ENCODE assay signal across 8 mouse cellular contexts in genomic region chr9:43744138-43744981, GRCm38 (mm10). TPM values are rescaled to one million over a fixed set of nuclear protein-coding genes. Genes with fewer than 3 reads are reported as not detected.
A peak's percentile ranks its signal among the peaks of the same experiment; 100 is the strongest.
DNase-seq lines count a peak whose midpoint lies in the region; ATAC-seq and TF ChIP-seq lines count a peak whose summit lies in the region.

No protein-coding gene starts in this region.

- no peaks in the 10 kb centered on the region; the same call in none of the 2 replicates for H3K4me1 ChIP-seq in erythroblast, embryonic 14.5 days (ENCODE audit: control insufficient read depth)
- peaks cover 21% of the 10 kb centered on the region for H3K4me1 ChIP-seq in forebrain, postnatal 0 days (ENCODE audit: insufficient read depth)
- peaks cover 52% of the 10 kb centered on the region for H3K4me1 ChIP-seq in midbrain, embryonic 12.5 days

- WGBS in forebrain, postnatal 0 days = 2% methylated on average over 66 of the region's 77 CpGs
- under 1% methylated on average over 63 of the region's 77 CpGs for WGBS in midbrain, embryonic 12.5 days

- ATAC-seq in erythroblast, adult 5-6 weeks (replicated peaks; ENCODE audit: low FRiP score, poor library complexity, severe bottlenecking) = no peak
- ATAC-seq in forebrain, postnatal 0 days = peak; percentile 53
- peak; percentile 58 for ATAC-seq in midbrain, embryonic 12.5 days (ENCODE audit: low FRiP score, low read depth)
- ATAC-seq in erythroid progenitor cell, adult 5-6 weeks (replicated peaks; ENCODE audit: low FRiP score, poor library complexity, severe bottlenecking) = no peak

- peak overlapping the region; percentile 94 for H3K27ac ChIP-seq in forebrain, postnatal 0 days (ENCODE audit: low read depth, low read length)
- H3K27ac ChIP-seq in midbrain, embryonic 12.5 days (replicated peaks) = peak overlapping the region; percentile 98

- peak overlapping the region; percentile 88 for H3K9ac ChIP-seq in forebrain, postnatal 0 days
- H3K9ac ChIP-seq in midbrain, embryonic 12.5 days (replicated peaks) = peak overlapping the region; percentile 99

- no peaks in the 10 kb centered on the region for H3K36me3 ChIP-seq in erythroblast, embryonic 14.5 days (ENCODE audit: control insufficient read depth)
- H3K36me3 ChIP-seq in forebrain, postnatal 0 days (ENCODE audit: insufficient read depth) = no peaks in the 10 kb centered on the region
- no peaks in the 10 kb centered on the region for H3K36me3 ChIP-seq in midbrain, embryonic 12.5 days

- no peaks in the 10 kb centered on the region for H3K9me3 ChIP-seq in erythroblast, embryonic 14.5 days (ENCODE audit: control insufficient read depth, low read length)
- no peaks in the 10 kb centered on the region for H3K9me3 ChIP-seq in forebrain, postnatal 0 days (ENCODE audit: low read length)
- H3K9me3 ChIP-seq in midbrain, embryonic 12.5 days = no peaks in the 10 kb centered on the region

- H3K4me2 ChIP-seq in forebrain, postnatal 0 days (ENCODE audit: low read depth) = peak overlapping the region; percentile 83
- peak overlapping the region; percentile 86 for H3K4me2 ChIP-seq in midbrain, embryonic 12.5 days (replicated peaks)

- peak; percentile 9 for DNase-seq in B cell, adult 2 months
- peak; percentile 63 for DNase-seq in brain, embryonic 14.5 days (ENCODE audit: low read depth)
- DNase-seq in forebrain, postnatal 0 days = peak; percentile 50
- DNase-seq in kidney, postnatal 14 days = peak; percentile 19

- peak overlapping the region; percentile 58 for H3K4me3 ChIP-seq in erythroblast, embryonic 14.5 days (replicated peaks)
- H3K4me3 ChIP-seq in forebrain, postnatal 0 days (ENCODE audit: low read depth, low read length) = peak overlapping the region; percentile 97
- peak overlapping the region; percentile 91 for H3K4me3 ChIP-seq in midbrain, embryonic 12.5 days

- H3K27me3 ChIP-seq in erythroblast, embryonic 14.5 days (ENCODE audit: control insufficient read depth) = peaks cover 55% of the 10 kb centered on the region
- no peaks in the 10 kb centered on the region for H3K27me3 ChIP-seq in forebrain, postnatal 0 days (ENCODE audit: insufficient read depth, low read length)
- H3K27me3 ChIP-seq in midbrain, embryonic 12.5 days = peaks cover 17% of the 10 kb centered on the region; the same call in 1 of the 2 replicates

- no peak for TF ChIP-seq POLR2A in brain, embryonic 14.5 days (IDR thresholded peaks at IDR 0.05; ENCODE audit: borderline replicate concordance, extremely low read depth, insufficient read depth, insufficient read length, poor library complexity, severe bottlenecking)

- no peak for TF ChIP-seq CTCF in brain, embryonic 14.5 days (IDR thresholded peaks at IDR 0.05; ENCODE audit: borderline replicate concordance, extremely low read depth, insufficient read depth, insufficient read length)
- TF ChIP-seq CTCF in forebrain, postnatal 0 days (IDR thresholded peaks at IDR 0.05; ENCODE audit: low read depth) = no peak

RNA-seq across cellular contexts. Expression of gene Nectin1, which starts 0.6 kb away (rescaled TPM):
- polyA plus RNA-seq in erythroblast, embryonic 14.5 days (2012) = 0.02 and 0.24 TPM in 2 replicates
- total RNA-seq in erythroblast, adult 5-6 weeks (2015; ENCODE audit: low replicate concordance) = 0.19 and 1.5 TPM in 2 replicates
- total RNA-seq in erythroblast, adult 5-6 weeks (2017; ENCODE audit: low replicate concordance) = not detected in 2 replicates
- 14.4 and 31.1 TPM in 2 replicates for polyA plus RNA-seq in brain, embryonic 14.5 days (2012; rRNA removed)
- total RNA-seq in forebrain, postnatal 0 days (2014; rRNA removed) = 29.5 and 43.7 TPM in 2 replicates
- 7.2 and 11.8 TPM in 2 replicates for polyA plus RNA-seq in forebrain, postnatal 0 days (2015; fragmentation: Nextera tagmentation; extraction: Ambion mirVana)
- polyA plus RNA-seq in midbrain, embryonic 12.5 days (2016; fragmentation: Nextera tagmentation; extraction: Ambion mirVana) = 9.7 and 12.5 TPM in 2 replicates
- 0.36 TPM in 1 of 2 replicates, not detected in the other for total RNA-seq in erythroid progenitor cell, adult 5-6 weeks (2015; ENCODE audit: low replicate concordance)
- total RNA-seq in erythroid progenitor cell, adult 5-6 weeks (2017; ENCODE audit: low replicate concordance) = not detected in 2 replicates

Comparison
In these comparisons a context has a peak if more than half of its experiments do, and no peak if none do; other contexts are left out.
1. ATAC-seq: peak in forebrain, postnatal 0 days (single experiment) and midbrain, embryonic 12.5 days (single experiment); none in erythroblast, adult 5-6 weeks (single experiment) and erythroid progenitor cell, adult 5-6 weeks (single experiment).
2. DNase-seq: peak in every context shown above with its lines; median percentile 63 in brain, embryonic 14.5 days; 50 in forebrain, postnatal 0 days; 19 in kidney, postnatal 14 days; 9 in B cell, adult 2 months.
3. Peak in every context shown above with its lines, with median percentiles within 50 percentile points of each other: H3K4me3 ChIP-seq.